Mouse (Mus musculus) spleen, postnatal 36 days (tissue): ENCODE results near the gene Kcnh1.

Source experiments
- DNase-seq, 2 experiments: peaks; one replicate each; pipeline ENCODE4 v3.0.0; 2022; ENCODE audit warnings: low spot score in 2 of 2, mixed read lengths in 1 of 2

Gene Kcnh1

GRCm38 (mm10) chr1:192190508-192191321 lies at the start of gene Kcnh1:
Gene Kcnh1, plus strand, starts transcription at chr1:192190774.
- peak; percentile 47 to 62 for DNase-seq

- DNase-seq = no peak
Measured at GRCm38 (mm10) chr1:192151179-192151578, 39.4 kb upstream of the Kcnh1 start.

- no peak for DNase-seq
Measured at GRCm38 (mm10) chr1:192171477-192171876, 19.1 kb upstream of the Kcnh1 start.

GRCm38 (mm10) chr1:192179877-192180276 lies 10.7 kb upstream of the Kcnh1 start:
- DNase-seq = no peak

GRCm38 (mm10) chr1:192181696-192182257 lies 8.8 kb upstream of the Kcnh1 start:
- DNase-seq = no peak

- DNase-seq = peak in 1 of 2 experiments; percentile 17
Measured at GRCm38 (mm10) chr1:192189056-192189455, 1.5 kb upstream of the Kcnh1 start.

- no peak for DNase-seq
Measured at GRCm38 (mm10) chr1:192189771-192190170, 803 bp upstream of the Kcnh1 start.

- DNase-seq = no peak
Measured at GRCm38 (mm10) chr1:192191322-192191639, 707 bp downstream of the Kcnh1 start.

GRCm38 (mm10) chr1:192191859-192192258 lies 1.3 kb downstream of the Kcnh1 start:
- DNase-seq = no peak

- DNase-seq = no peak
Measured at GRCm38 (mm10) chr1:192192710-192193109, 2.1 kb downstream of the Kcnh1 start.

- no peak for DNase-seq
Measured at GRCm38 (mm10) chr1:192193656-192194055, 3.1 kb downstream of the Kcnh1 start.

GRCm38 (mm10) chr1:192197495-192197894 lies 6.9 kb downstream of the Kcnh1 start:
- DNase-seq = no peak

- no peak for DNase-seq
Measured at GRCm38 (mm10) chr1:192202936-192203335, 12.4 kb downstream of the Kcnh1 start.

- no peak for DNase-seq
Measured at GRCm38 (mm10) chr1:192207956-192208355, 17.4 kb downstream of the Kcnh1 start.

GRCm38 (mm10) chr1:192212448-192212847 lies 21.9 kb downstream of the Kcnh1 start:
- no peak for DNase-seq

- DNase-seq = no peak
Measured at GRCm38 (mm10) chr1:192214666-192215065, 24.1 kb downstream of the Kcnh1 start.

GRCm38 (mm10) chr1:192220156-192220555 lies 29.6 kb downstream of the Kcnh1 start:
- DNase-seq = no peak

- no peak for DNase-seq
Measured at GRCm38 (mm10) chr1:192224161-192224560, 33.6 kb downstream of the Kcnh1 start.

- DNase-seq = no peak
Measured at GRCm38 (mm10) chr1:192232696-192233095, 42.1 kb downstream of the Kcnh1 start.

GRCm38 (mm10) chr1:192246836-192247235 lies 56.3 kb downstream of the Kcnh1 start:
- DNase-seq = peak in 1 of 2 experiments; percentile 1

- DNase-seq = no peak
Measured at GRCm38 (mm10) chr1:192259146-192259545, 68.6 kb downstream of the Kcnh1 start.

GRCm38 (mm10) chr1:192259616-192260015 lies 69.0 kb downstream of the Kcnh1 start:
- no peak for DNase-seq

GRCm38 (mm10) chr1:192265704-192266103 lies 75.1 kb downstream of the Kcnh1 start:
- DNase-seq = no peak
